Mouse (Mus musculus): ENCODE data around the gene Gpat2. TPM values are rescaled to one million over a fixed set of nuclear protein-coding genes. Genes with fewer than 3 reads are reported as not detected.

The Gpat2 gene
- polyA plus RNA-seq, 1 experiment from 2014 or later, result 0.12 TPM

DNA sequence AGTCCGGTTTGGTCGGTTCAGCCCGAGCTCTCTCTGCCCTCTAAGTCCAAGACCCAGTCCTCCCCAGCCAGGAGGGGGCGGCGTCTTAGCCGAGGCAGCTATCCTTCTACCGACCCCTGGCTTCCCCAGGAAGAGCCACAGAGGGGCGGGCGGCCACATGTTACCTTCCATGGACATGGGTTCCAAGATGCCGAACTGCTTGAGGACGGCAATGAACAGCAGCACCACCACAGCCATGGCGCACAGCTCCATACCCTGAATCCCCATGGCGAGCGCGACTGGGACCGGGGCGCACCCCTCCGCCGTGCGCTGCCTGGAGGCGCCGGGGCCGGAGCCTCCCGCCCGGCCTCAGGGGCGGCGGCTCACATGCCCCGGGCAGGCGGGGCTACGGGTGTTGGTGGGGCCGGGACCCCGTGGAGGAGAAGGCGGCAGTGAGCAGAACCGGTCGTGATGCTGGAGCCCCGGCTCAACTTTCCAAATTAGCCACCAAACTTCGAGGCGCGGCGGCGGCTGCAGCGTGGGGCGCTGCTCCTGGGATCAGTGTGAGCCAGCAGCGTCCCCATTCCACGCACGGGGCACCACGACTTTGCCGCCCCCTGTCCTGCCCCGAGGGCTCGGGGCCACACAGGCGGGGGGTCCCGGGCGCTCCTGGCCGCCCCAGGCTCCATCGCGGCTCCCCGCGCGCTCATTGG is 57.0 kb downstream of the Gpat2 start:
- H3K4me1 ChIP-seq (replicated peaks), result peaks cover 38% of the 10 kb centered on the region
- under 1% methylated on average over 56 of the region's 59 CpGs for WGBS
- no peaks in the 10 kb centered on the region for H3K9me3 ChIP-seq
- peak overlapping the region; percentile 38 for H3K4me3 ChIP-seq
- no peak overlapping the region for H3K27ac ChIP-seq
- peak overlapping the region; percentile 63 for H3K4me2 ChIP-seq
- no peaks in the 10 kb centered on the region for H3K36me3 ChIP-seq
- H3K27me3 ChIP-seq, result peaks cover 87% of the 10 kb centered on the region
- H3K9ac ChIP-seq, result peak overlapping the region; percentile 59
- ATAC-seq (ENCODE audit: low FRiP score), result no peak

DNA sequence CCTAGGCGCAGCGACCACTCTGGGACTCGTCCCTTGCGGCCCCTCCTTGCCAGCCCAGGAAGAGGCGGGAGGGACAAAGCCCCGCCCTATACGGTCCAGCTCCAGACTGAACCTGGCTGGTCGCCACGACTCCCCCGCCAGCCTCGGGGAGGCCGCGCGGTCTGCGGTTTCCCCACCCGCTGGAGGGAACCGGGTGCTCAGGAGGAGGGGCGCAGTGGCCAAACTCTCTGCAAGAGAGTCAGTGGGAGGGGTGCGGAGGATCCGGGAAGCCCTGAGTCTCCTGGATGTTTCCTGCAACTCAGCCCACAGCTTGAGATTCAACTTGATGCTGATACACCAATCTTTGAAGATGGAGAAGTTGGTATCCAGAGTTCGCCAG is 57.5 kb downstream of the Gpat2 start:
- peaks cover 87% of the 10 kb centered on the region for H3K27me3 ChIP-seq
- no peak overlapping the region for H3K27ac ChIP-seq
- H3K4me1 ChIP-seq (replicated peaks), result peaks cover 38% of the 10 kb centered on the region
- WGBS, result 0% methylated on average over 21 of the region's 21 CpGs
- H3K4me2 ChIP-seq, result peak overlapping the region; percentile 63
- peak overlapping the region; percentile 59 for H3K9ac ChIP-seq
- no peaks in the 10 kb centered on the region for H3K36me3 ChIP-seq
- peak overlapping the region; percentile 38 for H3K4me3 ChIP-seq
- no peaks in the 10 kb centered on the region for H3K9me3 ChIP-seq
- no peak for ATAC-seq (ENCODE audit: low FRiP score)

DNA sequence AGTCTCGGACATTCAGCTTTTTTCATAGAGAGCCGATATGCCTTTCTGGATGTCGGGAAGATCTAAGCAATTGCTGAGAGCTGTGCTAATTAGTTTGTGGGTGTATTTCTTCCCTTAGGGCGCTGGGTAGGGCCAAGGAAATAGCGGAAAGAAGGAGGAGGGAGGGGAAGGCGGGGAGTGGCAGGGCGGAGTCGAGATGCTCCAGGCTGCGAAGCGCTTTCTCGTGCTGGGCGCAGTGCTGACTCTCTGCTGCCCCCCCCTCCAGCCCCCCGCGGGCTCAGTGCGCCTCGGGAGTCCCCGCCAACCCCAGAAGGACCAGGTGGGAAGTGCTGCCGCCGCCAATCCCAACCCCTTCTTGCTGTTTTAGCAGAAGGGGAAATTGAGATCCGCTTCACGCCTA is 58.0 kb downstream of the Gpat2 start:
- H3K4me3 ChIP-seq, result peak overlapping the region; percentile 38
- H3K4me1 ChIP-seq (replicated peaks), result peaks cover 38% of the 10 kb centered on the region
- no peaks in the 10 kb centered on the region for H3K9me3 ChIP-seq
- peak overlapping the region; percentile 63 for H3K4me2 ChIP-seq
- ATAC-seq (ENCODE audit: low FRiP score), result no peak
- no peak overlapping the region for H3K9ac ChIP-seq
- no peak overlapping the region for H3K27ac ChIP-seq
- H3K27me3 ChIP-seq, result peaks cover 87% of the 10 kb centered on the region
- WGBS, result 1% methylated on average over 21 of the region's 21 CpGs
- H3K36me3 ChIP-seq, result no peaks in the 10 kb centered on the region

GRCm38 (mm10) chr2:127484476-127485170 is 59.6 kb downstream of the Gpat2 start:
- peak overlapping the region; percentile 44 for H3K4me2 ChIP-seq
- peaks cover 38% of the 10 kb centered on the region for H3K4me1 ChIP-seq (replicated peaks)
- no peak overlapping the region for H3K27ac ChIP-seq
- ATAC-seq (ENCODE audit: low FRiP score), result peak; percentile 82
- no peaks in the 10 kb centered on the region for H3K9me3 ChIP-seq
- no peaks in the 10 kb centered on the region for H3K36me3 ChIP-seq
- peak overlapping the region; percentile 49; the same call in 1 of the 2 replicates for H3K9ac ChIP-seq
- H3K27me3 ChIP-seq, result peaks cover 71% of the 10 kb centered on the region
- WGBS, result 8% methylated on average over 19 of the region's 19 CpGs
- H3K4me3 ChIP-seq, result peak overlapping the region; percentile 22

Other genes starting within 250 kb of the Gpat2 start
- 1.7 and 2.0 TPM in 2 replicates for gene 1810024B03Rik, start 216.9 kb upstream of the Gpat2 start, polyA plus RNA-seq (2015; fragmentation: Nextera tagmentation; extraction: Ambion mirVana)
- 51.0 and 53.7 TPM in 2 replicates for gene Snrnp200, start 216.8 kb upstream of the Gpat2 start, polyA plus RNA-seq (2015; fragmentation: Nextera tagmentation; extraction: Ambion mirVana)
- 60.7 and 66.8 TPM in 2 replicates for gene Ciao1, start 177.4 kb upstream of the Gpat2 start, polyA plus RNA-seq (2015; fragmentation: Nextera tagmentation; extraction: Ambion mirVana)
- 49.0 TPM in 2 replicates for gene Tmem127, start 177.3 kb upstream of the Gpat2 start, polyA plus RNA-seq (2015; fragmentation: Nextera tagmentation; extraction: Ambion mirVana)
- gene Stard7, start 155.0 kb upstream of the Gpat2 start, polyA plus RNA-seq (2015; fragmentation: Nextera tagmentation; extraction: Ambion mirVana), result 74.2 and 79.5 TPM in 2 replicates
- 7.1 and 7.2 TPM in 2 replicates for gene Dusp2, start 89.0 kb upstream of the Gpat2 start, polyA plus RNA-seq (2015; fragmentation: Nextera tagmentation; extraction: Ambion mirVana)
- not detected in 2 replicates for gene Astl, start 86.6 kb upstream of the Gpat2 start, polyA plus RNA-seq (2015; fragmentation: Nextera tagmentation; extraction: Ambion mirVana)
- 0.47 and 0.55 TPM in 2 replicates for gene Adra2b, start 62.0 kb upstream of the Gpat2 start, polyA plus RNA-seq (2015; fragmentation: Nextera tagmentation; extraction: Ambion mirVana)
- gene Fahd2a, start 19.4 kb downstream of the Gpat2 start, polyA plus RNA-seq (2015; fragmentation: Nextera tagmentation; extraction: Ambion mirVana), result 33.3 and 37.1 TPM in 2 replicates
- gene Kcnip3, start 96.9 kb downstream of the Gpat2 start, polyA plus RNA-seq (2015; fragmentation: Nextera tagmentation; extraction: Ambion mirVana), result 3.6 and 4.8 TPM in 2 replicates
- gene Prom2, start 116.3 kb downstream of the Gpat2 start, polyA plus RNA-seq (2015; fragmentation: Nextera tagmentation; extraction: Ambion mirVana), result 0.10 TPM in 1 of 2 replicates, not detected in the other
- 8.0 and 8.7 TPM in 2 replicates for gene Zfp661, start 161.9 kb downstream of the Gpat2 start, polyA plus RNA-seq (2015; fragmentation: Nextera tagmentation; extraction: Ambion mirVana)
- gene Mrps5, start 162.0 kb downstream of the Gpat2 start, polyA plus RNA-seq (2015; fragmentation: Nextera tagmentation; extraction: Ambion mirVana), result 152 and 158 TPM in 2 replicates
- 2.6 and 2.7 TPM in 2 replicates for gene Mal, start 231.5 kb downstream of the Gpat2 start, polyA plus RNA-seq (2015; fragmentation: Nextera tagmentation; extraction: Ambion mirVana)

Data from hindbrain, embryonic 13.5 days (tissue).